In the genomic region with DNA sequence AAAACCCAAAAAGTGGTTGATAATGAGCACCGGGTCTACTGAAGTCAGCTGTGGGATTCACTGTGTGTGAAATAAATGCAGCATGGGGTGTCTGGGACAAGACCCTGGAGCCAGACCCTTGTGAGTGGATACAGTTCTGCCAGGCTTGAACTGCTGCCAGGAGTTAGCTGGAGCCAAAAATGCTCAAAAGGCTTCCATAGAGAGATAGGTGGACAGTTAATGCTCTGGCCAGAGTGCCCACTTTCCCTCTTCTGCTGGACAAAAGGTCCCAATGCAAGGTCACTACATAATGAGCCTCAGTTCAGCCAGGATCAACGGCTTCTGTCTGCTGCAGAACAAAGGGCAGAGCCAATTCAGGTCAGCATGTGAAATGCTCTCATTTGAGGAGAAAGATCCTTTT, we compare ENCODE assay signal across 12 mouse cellular contexts.
A peak's percentile ranks its signal among the peaks of the same experiment; 100 is the strongest.
DNase-seq lines count a peak whose midpoint lies in the region; ATAC-seq and TF ChIP-seq lines count a peak whose summit lies in the region.
"Had no signal": no experiment of that assay in that cellular context is flagged by ENCODE, and none has a peak within 500 bp of the region (broad histone marks: within the 10 kb centered on the region; RNA-seq: fewer than 3 reads in every experiment).

No protein-coding gene starts in this region.

- 58% methylated on average over 2 of the region's 2 CpGs for WGBS in hindbrain, embryonic 10.5 days
- 47% methylated on average over 2 of the region's 2 CpGs for WGBS in hindbrain, embryonic 12.5 days
- 53% methylated on average over 2 of the region's 2 CpGs for WGBS in liver, embryonic 12.5 days (ENCODE audit: insufficient replicate concordance)

- no peak overlapping the region for H3K4me3 ChIP-seq in hindbrain, embryonic 10.5 days
- no peak overlapping the region for H3K4me3 ChIP-seq in hindbrain, embryonic 12.5 days
- H3K4me3 ChIP-seq in layer of hippocampus, adult 2 months: no peak overlapping the region
- no peak overlapping the region for H3K4me3 ChIP-seq in liver, embryonic 12.5 days
- H3K4me3 ChIP-seq: heart, embryonic 12.5 days had no signal

- no peaks in the 10 kb centered on the region for H3K27me3 ChIP-seq in hindbrain, embryonic 10.5 days (ENCODE audit: insufficient read depth, poor library complexity, severe bottlenecking)
- no peaks in the 10 kb centered on the region for H3K27me3 ChIP-seq in hindbrain, embryonic 12.5 days
- no peaks in the 10 kb centered on the region for H3K27me3 ChIP-seq in liver, embryonic 12.5 days (replicated peaks)
- H3K27me3 ChIP-seq: heart, embryonic 12.5 days had no signal

- no peak for TF ChIP-seq CTCF in layer of hippocampus, adult 2 months (conservative IDR thresholded peaks at IDR 0.05)

- no peak for ATAC-seq in hindbrain, embryonic 12.5 days (ENCODE audit: low FRiP score)
- ATAC-seq in erythroid progenitor cell, adult 5-6 weeks (replicated peaks; ENCODE audit: low FRiP score, poor library complexity, severe bottlenecking): no peak
- no peak for ATAC-seq in liver, embryonic 12.5 days
- ATAC-seq: CD4-positive, CD25-positive, alpha-beta regulatory T cell, adult 4 months had no signal

- H3K9me3 ChIP-seq in hindbrain, embryonic 10.5 days: 0 out of 2 replicates have a peak, but pooled peaks cover 2% of the 10 kb centered on the region
- H3K9me3 ChIP-seq in hindbrain, embryonic 12.5 days (replicated peaks): 0 out of 2 replicates have a peak, but pooled peaks cover under 1% of the 10 kb centered on the region
- no peaks in the 10 kb centered on the region for H3K9me3 ChIP-seq in liver, embryonic 12.5 days (replicated peaks)

- H3K4me1 ChIP-seq in hindbrain, embryonic 10.5 days (replicated peaks): peaks cover 6% of the 10 kb centered on the region
- no peaks in the 10 kb centered on the region for H3K4me1 ChIP-seq in hindbrain, embryonic 12.5 days
- no peaks in the 10 kb centered on the region for H3K4me1 ChIP-seq in liver, embryonic 12.5 days
- H3K4me1 ChIP-seq: heart, embryonic 12.5 days had no signal

- no peaks in the 10 kb centered on the region for H3K36me3 ChIP-seq in hindbrain, embryonic 10.5 days
- H3K36me3 ChIP-seq in hindbrain, embryonic 12.5 days: no peaks in the 10 kb centered on the region
- H3K36me3 ChIP-seq in liver, embryonic 12.5 days: no peaks in the 10 kb centered on the region
- H3K36me3 ChIP-seq: heart, embryonic 12.5 days had no signal

- H3K27ac ChIP-seq in hindbrain, embryonic 10.5 days: peak overlapping the region; percentile 73
- H3K27ac ChIP-seq in hindbrain, embryonic 12.5 days: no peak overlapping the region
- H3K27ac ChIP-seq in layer of hippocampus, adult 2 months: no peak overlapping the region
- no peak overlapping the region for H3K27ac ChIP-seq in liver, embryonic 12.5 days

- H3K4me2 ChIP-seq in hindbrain, embryonic 12.5 days (replicated peaks): no peak overlapping the region
- H3K4me2 ChIP-seq in liver, embryonic 12.5 days: no peak overlapping the region
- H3K4me2 ChIP-seq: heart, embryonic 12.5 days had no signal

- H3K9ac ChIP-seq in hindbrain, embryonic 12.5 days: no peak overlapping the region
- H3K9ac ChIP-seq in liver, embryonic 12.5 days: no peak overlapping the region
- H3K9ac ChIP-seq: heart, embryonic 12.5 days had no signal

- DNase-seq in hindbrain, embryonic 10.5 days (ENCODE audit: low spot score): no peak
- DNase-seq in right cerebral cortex, adult 18-20 months: peak; percentile 6
- no peak for DNase-seq in right cerebral cortex, postnatal 25 days
- DNase-seq in layer of hippocampus, adult 2 months (ENCODE audit: low spot score in 2 of 2): peak; percentile 5 to 21
- no peak for DNase-seq in urinary bladder, adult 18-20 months (ENCODE audit: low spot score in 2 of 2)
- DNase-seq: adrenal gland, postnatal 14 days; lung, adult 2 months had no signal

Comparison
In these comparisons a context has a peak if more than half of its experiments do, and no peak if none do; other contexts are left out.
1. DNase-seq: peak in right cerebral cortex, adult 18-20 months (single experiment) and layer of hippocampus, adult 2 months (2 of 2); none in hindbrain, embryonic 10.5 days (single experiment), right cerebral cortex, postnatal 25 days (single experiment) and urinary bladder, adult 18-20 months (0 of 2).